Mouse (Mus musculus): Measurements from ENCODE around the gene Entpd2. TPM values are rescaled to one million over a fixed set of nuclear protein-coding genes. Genes with fewer than 3 reads are reported as not detected.

The Entpd2 gene
- total and polyA plus RNA-seq, 3 experiments = not detected

DNA sequence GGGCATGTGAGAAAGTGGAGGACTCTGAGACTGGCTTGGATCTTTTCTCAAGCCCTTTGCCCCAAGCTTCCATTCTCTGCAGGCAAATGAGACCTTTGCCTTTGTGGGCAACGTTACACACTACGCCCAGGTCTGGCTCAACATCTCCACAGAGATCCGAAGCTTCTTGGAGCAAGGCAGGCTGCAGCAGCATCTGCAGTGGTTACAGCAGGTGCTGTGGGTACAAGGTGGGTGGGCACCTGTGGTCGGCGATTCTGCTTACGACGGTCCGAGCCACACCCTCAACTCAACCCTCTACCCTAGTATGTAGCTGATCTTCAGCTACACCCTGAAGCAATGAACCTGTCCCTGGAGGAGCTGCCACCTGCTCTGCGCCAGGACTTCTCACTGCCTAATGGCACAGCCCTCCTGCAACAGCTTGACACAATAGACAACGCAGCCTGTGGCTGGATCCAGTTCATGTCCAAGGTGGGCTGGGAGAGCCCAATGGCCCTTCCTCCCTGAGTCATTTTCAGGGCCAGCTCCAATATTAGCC is 40.7 kb downstream of the Entpd2 start:
- Histone ChIP-seq H3K36me3 (ENCODE audit: control insufficient read depth in 1 of 2, insufficient read depth in 2 of 2, low read length in 2 of 2) (no peaks in the 10 kb centered on the region; a peak in 1 of 4 replicates), H3K79me2 (ENCODE audit: control insufficient read depth, insufficient read depth, low read length, poor library complexity) (no peaks in the 10 kb centered on the region), H3K9me3 (replicated peaks; ENCODE audit: insufficient read depth, low read length) (no peaks in the 10 kb centered on the region), H3K9ac (ENCODE audit: control insufficient read depth, low read depth, low read length, poor library complexity, severe bottlenecking) (no peak overlapping the region), H3K4me1 (ENCODE audit: control insufficient read depth in 1 of 2, insufficient read depth in 2 of 2, low read length in 2 of 2) (no peaks in the 10 kb centered on the region), H3K27me3 (ENCODE audit: control insufficient read depth in 1 of 2, insufficient read depth in 2 of 2, low read length in 2 of 2) (no peaks in the 10 kb centered on the region), H3K27ac (ENCODE audit: control insufficient read depth, low read depth, low read length) (no peak overlapping the region), H3K4me3 (ENCODE audit: control insufficient read depth in 1 of 2, insufficient read depth in 1 of 2, low read depth in 2 of 2, low read length in 2 of 2) (no peak overlapping the region)
- no peak for TF ChIP-seq SIN3A (IDR thresholded peaks at IDR 0.05; ENCODE audit: low read length)
- TF ChIP-seq UBTF (IDR thresholded peaks at IDR 0.05; ENCODE audit: borderline replicate concordance, insufficient read depth, low read depth, low read length) = no peak
- TF ChIP-seq TCF12 (IDR thresholded peaks at IDR 0.05; ENCODE audit: low read depth, low read length) = no peak
- no peak for TF ChIP-seq TBP (IDR thresholded peaks at IDR 0.05; ENCODE audit: low read depth, low read length)
- no peak for TF ChIP-seq NELFE (IDR thresholded peaks at IDR 0.05; ENCODE audit: low read depth, low read length)
- no peak for TF ChIP-seq POLR2AphosphoS2 (IDR thresholded peaks at IDR 0.05; ENCODE audit: low read length)
- no peak for TF ChIP-seq ELF1 (IDR thresholded peaks at IDR 0.05; ENCODE audit: low read depth, low read length)
- TF ChIP-seq ETS1 (IDR thresholded peaks at IDR 0.05; ENCODE audit: low read depth, low read length) = no peak
- TF ChIP-seq MAX (IDR thresholded peaks at IDR 0.05; ENCODE audit: low read length) = no peak
- no peak for TF ChIP-seq POLR2AphosphoS5 (IDR thresholded peaks at IDR 0.05; ENCODE audit: borderline replicate concordance, low read depth, low read length)
- no peak for TF ChIP-seq ZNF384 (IDR thresholded peaks at IDR 0.05; ENCODE audit: low read depth, low read length)
- no peak for TF ChIP-seq RCOR1 (IDR thresholded peaks at IDR 0.05; ENCODE audit: low read depth, low read length)
- no peak for TF ChIP-seq USF1 (IDR thresholded peaks at IDR 0.05; ENCODE audit: low read depth, low read length)
- no peak for TF ChIP-seq CTCF (IDR thresholded peaks at IDR 0.05 in 2 of 3, conservative IDR thresholded peaks at IDR 0.05 in 1 of 3; ENCODE audit: control insufficient read depth in 1 of 3, insufficient read depth in 1 of 3, low read depth in 2 of 3, low read length in 3 of 3, poor library complexity in 1 of 3, severe bottlenecking in 1 of 3)
- no peak for TF ChIP-seq MYB (IDR thresholded peaks at IDR 0.05; ENCODE audit: low read depth, low read length)
- no peak for DNase-seq (ENCODE audit: low read depth, low spot score)

DNA sequence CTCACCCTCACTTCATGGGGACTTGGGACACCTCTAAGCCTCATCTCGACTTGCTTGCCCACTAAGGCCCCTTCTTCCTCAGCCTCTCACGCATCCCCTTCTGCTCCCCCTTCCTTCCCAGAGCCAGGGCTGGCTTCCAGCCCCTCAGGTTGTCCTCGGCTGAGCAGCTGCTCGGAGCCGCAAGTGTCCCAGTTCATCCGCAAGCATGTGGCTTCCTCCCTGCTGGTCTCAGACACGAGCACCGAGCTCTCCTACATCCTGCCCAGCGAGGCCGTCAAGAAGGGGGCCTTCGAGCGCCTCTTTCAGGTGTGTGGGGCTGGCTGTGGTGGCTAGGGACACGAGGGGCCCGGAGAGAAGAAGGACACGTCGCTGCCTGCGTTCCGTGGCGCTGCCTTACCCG is 45.4 kb downstream of the Entpd2 start:
- no peaks in the 10 kb centered on the region for H3K27me3 ChIP-seq (ENCODE audit: control insufficient read depth in 1 of 2, insufficient read depth in 2 of 2, low read length in 2 of 2)
- no peaks in the 10 kb centered on the region for H3K9me3 ChIP-seq (replicated peaks; ENCODE audit: insufficient read depth, low read length)
- no peak overlapping the region for H3K27ac ChIP-seq (ENCODE audit: control insufficient read depth, low read depth, low read length)
- TF ChIP-seq POLR2AphosphoS2 (IDR thresholded peaks at IDR 0.05; ENCODE audit: low read length) = no peak
- no peak for TF ChIP-seq ZKSCAN1 (IDR thresholded peaks at IDR 0.05; ENCODE audit: low read depth, low read length)
- TF ChIP-seq HCFC1 (IDR thresholded peaks at IDR 0.05; ENCODE audit: low read depth, low read length) = no peak
- no peak for TF ChIP-seq POLR2A (IDR thresholded peaks at IDR 0.05; ENCODE audit: control insufficient read depth in 1 of 2, insufficient read depth in 1 of 2, low read depth in 1 of 2, low read length in 2 of 2, poor library complexity in 1 of 2)
- no peak for TF ChIP-seq ETS1 (IDR thresholded peaks at IDR 0.05; ENCODE audit: low read depth, low read length)
- no peak overlapping the region for H3K4me3 ChIP-seq (ENCODE audit: control insufficient read depth in 1 of 2, insufficient read depth in 1 of 2, low read depth in 2 of 2, low read length in 2 of 2)
- no peaks in the 10 kb centered on the region; a peak in 1 of 4 replicates for H3K36me3 ChIP-seq (ENCODE audit: control insufficient read depth in 1 of 2, insufficient read depth in 2 of 2, low read length in 2 of 2)
- no peak for DNase-seq (ENCODE audit: low read depth, low spot score)
- H3K79me2 ChIP-seq (ENCODE audit: control insufficient read depth, insufficient read depth, low read length, poor library complexity) = no peaks in the 10 kb centered on the region
- H3K4me1 ChIP-seq (ENCODE audit: control insufficient read depth in 1 of 2, insufficient read depth in 2 of 2, low read length in 2 of 2) = no peaks in the 10 kb centered on the region
- no peak overlapping the region for H3K9ac ChIP-seq (ENCODE audit: control insufficient read depth, low read depth, low read length, poor library complexity, severe bottlenecking)
